Mouse (Mus musculus) liver, adult 2 months (tissue): ENCODE data around the gene Maml3.

Source experiments
- CTCF ChIP-seq: fragments of 200-500 bp; IDR thresholded peaks from 2 replicates; pipeline ENCODE4 v1.5.1; 2011; ENCODE audit warnings: low read depth, low read length, control low read depth
- POLR2A ChIP-seq: fragments of 200-500 bp; IDR thresholded peaks from 2 replicates; pipeline ENCODE4 v1.6.1; 2011; ENCODE audit warnings: low read length, control low read depth; ENCODE audit not compliant: insufficient read depth; ENCODE audit errors: extremely low read depth

DNA sequence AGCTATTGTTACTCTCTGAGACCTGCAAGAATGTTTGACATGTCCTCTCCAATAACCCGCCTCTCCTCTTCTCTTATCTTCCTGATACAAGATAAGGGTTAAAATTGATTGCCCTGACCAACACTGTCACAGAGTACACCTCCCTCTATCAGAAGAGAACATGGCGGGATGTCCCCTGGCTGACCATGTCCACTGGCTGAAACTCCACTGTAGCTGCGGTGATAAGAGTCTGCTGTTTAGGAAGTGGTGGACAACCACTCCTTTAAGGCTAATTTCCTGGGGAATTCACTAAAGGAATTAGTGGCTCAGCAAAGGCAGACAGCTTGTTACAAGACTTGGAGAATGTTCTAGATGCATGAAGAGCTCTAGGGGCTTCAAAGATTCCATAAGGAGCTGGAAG, 371.2 kb downstream of the Maml3 start:
- no peak for TF ChIP-seq POLR2A
- TF ChIP-seq CTCF: no peak
